Mouse (Mus musculus): ENCODE measurements around the gene Noxa1. TPM values are rescaled to one million over a fixed set of nuclear protein-coding genes. Genes with fewer than 3 reads are reported as not detected.

The Noxa1 gene
- polyA plus RNA-seq, 1 experiment from 2014 or later, result 0.15 TPM

Small RNA genes lying within 50 kb of the gene (microRNA-seq; reads per million reads assigned to microRNA genes)
- gene Gm24328 (not detected), gene Mir7664 (not detected)

Other genes with a start within 250 kb of the Noxa1 start
- gene Ehmt1, start 175.5 kb downstream of the Noxa1 start, polyA plus RNA-seq (2015; fragmentation: Nextera tagmentation; extraction: Ambion mirVana), result 43.1 and 54.5 TPM in 2 replicates
- 17.6 and 26.3 TPM in 2 replicates for gene Arrdc1, start 159.9 kb downstream of the Noxa1 start, polyA plus RNA-seq (2015; fragmentation: Nextera tagmentation; extraction: Ambion mirVana)
- gene Zmynd19, start 145.4 kb downstream of the Noxa1 start, polyA plus RNA-seq (2015; fragmentation: Nextera tagmentation; extraction: Ambion mirVana), result 8.4 and 10.8 TPM in 2 replicates
- 15.6 and 18.5 TPM in 2 replicates for gene Dph7, start 132.7 kb downstream of the Noxa1 start, polyA plus RNA-seq (2015; fragmentation: Nextera tagmentation; extraction: Ambion mirVana)
- gene Mrpl41, start 120.1 kb downstream of the Noxa1 start, polyA plus RNA-seq (2015; fragmentation: Nextera tagmentation; extraction: Ambion mirVana), result 114 and 130 TPM in 2 replicates
- gene Pnpla7, start 119.1 kb downstream of the Noxa1 start, polyA plus RNA-seq (2015; fragmentation: Nextera tagmentation; extraction: Ambion mirVana), result 10.3 and 11.3 TPM in 2 replicates
- gene Nsmf, start 40.8 kb downstream of the Noxa1 start, polyA plus RNA-seq (2015; fragmentation: Nextera tagmentation; extraction: Ambion mirVana), result 55.9 and 68.2 TPM in 2 replicates
- gene Entpd8, start 14.8 kb downstream of the Noxa1 start, polyA plus RNA-seq (2015; fragmentation: Nextera tagmentation; extraction: Ambion mirVana), result not detected in 2 replicates
- gene Nrarp, start 85.6 kb upstream of the Noxa1 start, polyA plus RNA-seq (2015; fragmentation: Nextera tagmentation; extraction: Ambion mirVana), result 17.3 and 19.0 TPM in 2 replicates
- gene Tor4a, start 101.7 kb upstream of the Noxa1 start, polyA plus RNA-seq (2015; fragmentation: Nextera tagmentation; extraction: Ambion mirVana), result 5.8 and 10.3 TPM in 2 replicates
- gene Nelfb, start 116.3 kb upstream of the Noxa1 start, polyA plus RNA-seq (2015; fragmentation: Nextera tagmentation; extraction: Ambion mirVana), result 62.7 and 79.5 TPM in 2 replicates
- not detected in 2 replicates for gene Stpg3, start 119.5 kb upstream of the Noxa1 start, polyA plus RNA-seq (2015; fragmentation: Nextera tagmentation; extraction: Ambion mirVana)
- gene Fam166a, start 123.6 kb upstream of the Noxa1 start, polyA plus RNA-seq (2015; fragmentation: Nextera tagmentation; extraction: Ambion mirVana), result 0.57 and 0.65 TPM in 2 replicates
- 358 and 463 TPM in 2 replicates for gene Tubb4b, start 129.6 kb upstream of the Noxa1 start, polyA plus RNA-seq (2015; fragmentation: Nextera tagmentation; extraction: Ambion mirVana)
- not detected in 2 replicates for gene Slc34a3, start 139.2 kb upstream of the Noxa1 start, polyA plus RNA-seq (2015; fragmentation: Nextera tagmentation; extraction: Ambion mirVana)
- gene Rnf224, start 141.6 kb upstream of the Noxa1 start, polyA plus RNA-seq (2015; fragmentation: Nextera tagmentation; extraction: Ambion mirVana), result not detected in 2 replicates
- 4.3 and 6.0 TPM in 2 replicates for gene Rnf208, start 147.1 kb upstream of the Noxa1 start, polyA plus RNA-seq (2015; fragmentation: Nextera tagmentation; extraction: Ambion mirVana)
- 0.30 TPM in 2 replicates for gene Cysrt1, start 147.3 kb upstream of the Noxa1 start, polyA plus RNA-seq (2015; fragmentation: Nextera tagmentation; extraction: Ambion mirVana)
- 2.3 and 3.3 TPM in 2 replicates for gene AL732309.1, start 151.7 kb upstream of the Noxa1 start, polyA plus RNA-seq (2015; fragmentation: Nextera tagmentation; extraction: Ambion mirVana)
- gene Tmem203, start 160.3 kb upstream of the Noxa1 start, polyA plus RNA-seq (2015; fragmentation: Nextera tagmentation; extraction: Ambion mirVana), result 17.6 and 18.2 TPM in 2 replicates
- gene Tprn, start 167.5 kb upstream of the Noxa1 start, polyA plus RNA-seq (2015; fragmentation: Nextera tagmentation; extraction: Ambion mirVana), result 3.6 and 5.2 TPM in 2 replicates
- 137 and 152 TPM in 2 replicates for gene Ssna1, start 177.3 kb upstream of the Noxa1 start, polyA plus RNA-seq (2015; fragmentation: Nextera tagmentation; extraction: Ambion mirVana)
- 67.5 and 92.0 TPM in 2 replicates for gene Anapc2, start 177.3 kb upstream of the Noxa1 start, polyA plus RNA-seq (2015; fragmentation: Nextera tagmentation; extraction: Ambion mirVana)
- gene Tmem210, start 193.0 kb upstream of the Noxa1 start, polyA plus RNA-seq (2015; fragmentation: Nextera tagmentation; extraction: Ambion mirVana), result not detected in 2 replicates
- 0.28 and 0.89 TPM in 2 replicates for gene Lrrc26, start 194.8 kb upstream of the Noxa1 start, polyA plus RNA-seq (2015; fragmentation: Nextera tagmentation; extraction: Ambion mirVana)
- gene Grin1, start 224.0 kb upstream of the Noxa1 start, polyA plus RNA-seq (2015; fragmentation: Nextera tagmentation; extraction: Ambion mirVana), result 0.25 and 0.28 TPM in 2 replicates
- gene Man1b1, start 237.2 kb upstream of the Noxa1 start, polyA plus RNA-seq (2015; fragmentation: Nextera tagmentation; extraction: Ambion mirVana), result 30.2 and 31.1 TPM in 2 replicates

All from heart, embryonic 15.5 days (tissue).